Mouse (Mus musculus) thymus, postnatal 14 days (tissue): ENCODE results near the gene Shkbp1.

ENCODE experiments used
- DNase-seq: peaks from one replicate; pipeline ENCODE4 v3.0.0; 2021

Shkbp1 gene

DNA sequence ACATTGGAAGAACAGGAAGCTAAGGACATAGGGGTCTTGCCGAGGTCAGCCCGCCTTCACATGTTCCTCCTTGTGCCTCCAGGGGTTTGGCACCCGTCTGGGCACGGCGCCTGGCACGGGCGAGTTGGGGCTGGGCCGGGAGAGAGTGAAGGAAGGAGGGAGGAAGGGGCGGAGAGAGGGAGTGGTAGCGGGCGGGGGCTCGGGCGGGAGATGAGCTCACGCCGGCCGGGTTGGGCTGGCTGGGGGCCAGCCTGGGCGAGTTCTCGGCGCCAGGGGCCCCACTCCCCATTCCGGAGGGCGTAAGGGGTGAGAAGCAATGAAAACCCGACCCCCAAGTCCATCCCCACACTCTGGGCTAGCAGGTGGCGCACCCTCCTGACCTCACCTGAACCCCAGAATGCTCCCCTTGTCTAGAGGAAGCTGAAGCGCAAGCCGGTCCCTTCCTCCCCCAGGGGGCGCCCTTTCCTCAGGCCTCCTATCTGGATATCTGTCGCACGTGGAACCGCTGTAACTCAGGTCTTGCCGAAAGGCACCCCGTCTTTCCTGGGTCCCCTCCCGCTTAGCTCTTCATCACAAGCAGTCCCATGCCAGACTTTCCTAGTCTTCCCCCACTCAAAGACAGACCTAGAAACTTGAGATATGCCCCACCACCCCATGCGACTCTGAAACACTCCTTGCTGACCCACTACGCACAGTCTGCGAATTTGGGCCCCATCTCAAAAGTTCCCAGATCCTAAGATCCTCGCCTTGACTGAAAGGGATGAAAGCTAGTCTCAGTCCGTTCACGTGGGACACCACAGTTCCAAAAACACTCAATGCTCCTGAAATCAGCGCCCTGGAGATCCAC, 23.2 kb downstream of the Shkbp1 start:
- DNase-seq = peak; percentile 94

GRCm38 (mm10) chr7:27331854-27332253, 24.0 kb downstream of the Shkbp1 start:
- no peak for DNase-seq

DNA sequence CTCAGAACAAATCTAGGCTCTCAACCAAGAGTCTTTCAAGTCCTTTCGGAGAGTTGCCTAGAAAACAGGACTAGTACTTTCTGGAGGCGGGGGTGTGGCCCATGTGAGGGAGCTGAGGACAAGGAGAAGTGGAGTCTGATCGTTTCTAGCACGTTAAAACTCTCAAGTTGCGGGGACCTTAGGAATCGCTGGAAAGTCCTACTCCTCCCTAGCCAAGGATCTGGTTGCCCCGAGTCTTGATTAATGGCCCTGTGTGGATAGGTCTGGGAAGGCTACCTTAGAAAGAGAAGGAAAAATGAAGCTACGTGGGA, 24.3 kb downstream of the Shkbp1 start:
- DNase-seq = peak; percentile 18

GRCm38 (mm10) chr7:27330709-27331540, 24.9 kb downstream of the Shkbp1 start:
- peak; percentile 89 for DNase-seq

DNA sequence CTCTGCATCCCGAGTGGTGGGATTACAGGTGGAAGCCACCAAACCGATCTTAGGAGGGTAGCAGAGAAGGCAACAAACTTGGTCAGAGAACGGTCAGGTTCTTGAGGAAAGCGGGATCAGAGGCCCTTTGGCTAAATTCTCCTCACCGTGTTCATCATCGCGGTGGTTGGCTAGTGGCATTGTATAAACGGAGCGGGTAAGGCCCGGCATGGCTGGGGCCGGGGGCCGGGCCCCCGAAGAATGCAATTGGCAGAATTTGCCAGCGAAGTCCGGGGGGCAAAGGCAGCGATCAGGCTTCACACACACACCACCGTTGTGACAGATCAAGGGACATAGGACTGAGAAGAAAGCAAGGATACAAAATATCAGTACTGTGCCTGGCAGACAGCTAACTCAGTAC, 25.8 kb downstream of the Shkbp1 start:
- no peak for DNase-seq

DNA sequence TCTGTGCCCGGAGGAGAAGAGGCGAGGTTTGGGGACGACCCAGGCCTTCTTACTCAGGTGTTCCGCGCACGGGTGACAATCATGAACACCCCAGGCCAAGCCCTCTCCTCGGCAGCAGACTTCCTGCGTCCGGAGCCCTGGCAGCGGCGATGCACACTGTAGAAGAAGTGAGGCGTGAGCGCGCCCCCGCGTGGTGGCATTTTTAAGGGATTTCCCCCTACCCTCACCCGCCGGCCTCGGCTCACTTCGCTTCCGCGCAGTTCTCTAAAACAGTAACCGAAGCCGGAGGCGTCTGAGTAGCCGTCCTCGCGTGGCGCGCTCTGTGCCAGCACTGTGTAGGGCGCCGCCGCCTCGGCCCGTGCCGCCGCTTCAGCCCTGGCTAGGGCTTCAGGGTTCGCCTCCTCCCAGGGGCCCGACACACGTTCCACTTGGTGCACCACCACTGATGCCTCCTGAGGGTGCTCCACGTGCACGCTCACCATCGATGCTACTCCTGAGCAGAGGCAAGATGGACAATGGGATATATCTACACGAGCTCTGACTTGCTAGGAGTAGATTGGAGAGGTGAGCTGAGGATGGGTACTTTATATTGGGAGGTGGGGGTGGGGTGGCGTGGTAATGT, 26.4 kb downstream of the Shkbp1 start:
- peak; percentile 94 for DNase-seq

- DNase-seq = no peak
Measured at GRCm38 (mm10) chr7:27328648-27329047, 27.2 kb downstream of the Shkbp1 start.

DNA sequence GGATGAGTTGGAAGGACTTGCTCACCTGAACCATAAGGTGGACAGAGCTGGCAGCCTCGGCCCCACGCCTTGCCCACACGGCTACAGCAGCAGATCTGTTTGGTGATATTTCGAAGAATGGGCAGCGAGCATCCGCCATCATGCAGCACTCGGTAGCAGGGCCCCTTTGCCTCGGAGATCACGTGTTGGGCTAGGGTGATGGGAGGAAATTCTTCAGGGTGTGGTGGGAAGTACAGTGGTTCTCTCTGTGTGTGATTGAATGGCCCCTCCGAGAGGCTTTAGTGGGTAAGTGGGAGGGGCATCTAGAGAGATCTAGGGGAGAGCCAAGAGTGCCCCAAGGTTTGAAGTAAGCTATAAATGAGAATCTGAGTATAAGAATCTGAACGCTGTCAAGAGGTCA, 27.7 kb downstream of the Shkbp1 start:
- no peak for DNase-seq

- no peak for DNase-seq
Measured at GRCm38 (mm10) chr7:27327500-27327899, 28.3 kb downstream of the Shkbp1 start.

GRCm38 (mm10) chr7:27326101-27326880, 29.5 kb downstream of the Shkbp1 start:
- no peak for DNase-seq

DNA sequence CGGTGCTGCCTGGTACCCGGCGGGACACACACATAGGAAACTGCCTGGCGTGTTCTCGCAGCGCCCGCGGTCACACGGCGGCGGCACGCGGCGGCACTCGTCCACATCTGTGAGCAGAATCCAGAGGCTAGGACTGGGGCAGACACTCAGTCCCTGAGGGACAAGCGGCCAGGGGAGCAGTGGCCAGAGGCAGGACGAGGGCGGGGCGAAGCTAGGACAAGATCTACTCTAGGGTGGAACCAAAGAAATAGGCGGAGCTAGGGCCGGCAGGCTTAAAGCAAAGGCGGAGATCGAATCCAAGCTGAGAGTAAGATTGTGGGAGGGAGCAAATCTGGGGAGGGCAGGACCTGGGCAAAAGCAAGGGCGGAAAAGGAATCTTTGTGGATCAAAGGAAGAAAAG, 30.1 kb downstream of the Shkbp1 start:
- no peak for DNase-seq

- DNase-seq = no peak
Measured at GRCm38 (mm10) chr7:27324928-27325327, 30.9 kb downstream of the Shkbp1 start.

DNA sequence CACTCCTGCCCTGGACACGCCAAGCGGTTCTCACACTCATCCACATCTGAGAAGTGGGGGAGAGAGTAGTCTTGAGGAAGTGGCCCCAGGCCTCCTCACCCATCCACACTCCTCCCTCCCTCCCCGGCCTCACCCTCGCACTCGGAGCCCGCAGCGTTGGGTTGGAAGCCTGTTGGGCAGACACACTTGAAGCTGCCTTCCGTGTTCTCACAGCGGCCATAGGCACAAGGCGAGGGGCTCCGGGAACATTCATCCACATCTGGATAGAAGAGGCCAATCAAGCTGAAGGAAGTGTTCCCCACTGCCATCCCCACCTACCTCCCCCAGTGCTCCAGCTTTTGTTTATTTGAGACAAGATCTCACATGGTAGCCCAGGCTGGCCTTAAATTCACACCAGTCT, 31.7 kb downstream of the Shkbp1 start:
- no peak for DNase-seq

- DNase-seq = no peak
Measured at GRCm38 (mm10) chr7:27323001-27323400, 32.8 kb downstream of the Shkbp1 start.

GRCm38 (mm10) chr7:27322291-27322690, 33.5 kb downstream of the Shkbp1 start:
- no peak for DNase-seq

GRCm38 (mm10) chr7:27319411-27319810, 36.4 kb downstream of the Shkbp1 start:
- no peak for DNase-seq

- peak; percentile 60 for DNase-seq
Measured at GRCm38 (mm10) chr7:27315958-27316357, 39.9 kb downstream of the Shkbp1 start.

- no peak for DNase-seq
Measured at GRCm38 (mm10) chr7:27314393-27314792, 41.4 kb downstream of the Shkbp1 start.

GRCm38 (mm10) chr7:27311651-27312284, 44.1 kb downstream of the Shkbp1 start:
- no peak for DNase-seq

- no peak for DNase-seq
Measured at GRCm38 (mm10) chr7:27310996-27311535, 44.8 kb downstream of the Shkbp1 start.

GRCm38 (mm10) chr7:27310306-27310705, 45.5 kb downstream of the Shkbp1 start:
- DNase-seq = no peak

DNA sequence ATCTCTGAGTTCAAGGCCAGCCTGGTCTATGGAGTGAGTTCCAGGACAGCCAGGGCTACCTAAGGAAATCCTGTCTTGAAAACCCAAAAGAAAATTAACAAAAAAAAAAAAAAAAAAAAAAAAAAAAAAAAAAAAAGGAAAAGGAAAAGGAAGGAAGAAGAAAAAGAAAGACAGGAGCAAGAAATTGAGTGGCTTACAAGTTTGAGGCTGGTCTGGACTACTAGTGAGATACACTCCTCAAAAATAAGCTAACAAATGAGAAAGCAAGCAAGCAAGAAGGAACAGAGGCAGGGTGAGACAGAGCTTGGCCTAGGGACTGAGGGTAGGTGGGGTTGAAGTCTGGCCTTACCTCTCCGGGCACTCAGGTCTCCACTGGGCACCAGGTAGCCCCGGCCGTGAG, 46.0 kb downstream of the Shkbp1 start:
- no peak for DNase-seq
